Mouse (Mus musculus): Measurements from ENCODE around the gene Ube2n. TPM values are rescaled to one million over a fixed set of nuclear protein-coding genes. Genes with fewer than 3 reads are reported as not detected.
A peak's percentile ranks its signal among the peaks of the same experiment; 100 is the strongest.

Gene Ube2n
- polyA plus RNA-seq, 1 experiment: 26.4 TPM

DNA sequence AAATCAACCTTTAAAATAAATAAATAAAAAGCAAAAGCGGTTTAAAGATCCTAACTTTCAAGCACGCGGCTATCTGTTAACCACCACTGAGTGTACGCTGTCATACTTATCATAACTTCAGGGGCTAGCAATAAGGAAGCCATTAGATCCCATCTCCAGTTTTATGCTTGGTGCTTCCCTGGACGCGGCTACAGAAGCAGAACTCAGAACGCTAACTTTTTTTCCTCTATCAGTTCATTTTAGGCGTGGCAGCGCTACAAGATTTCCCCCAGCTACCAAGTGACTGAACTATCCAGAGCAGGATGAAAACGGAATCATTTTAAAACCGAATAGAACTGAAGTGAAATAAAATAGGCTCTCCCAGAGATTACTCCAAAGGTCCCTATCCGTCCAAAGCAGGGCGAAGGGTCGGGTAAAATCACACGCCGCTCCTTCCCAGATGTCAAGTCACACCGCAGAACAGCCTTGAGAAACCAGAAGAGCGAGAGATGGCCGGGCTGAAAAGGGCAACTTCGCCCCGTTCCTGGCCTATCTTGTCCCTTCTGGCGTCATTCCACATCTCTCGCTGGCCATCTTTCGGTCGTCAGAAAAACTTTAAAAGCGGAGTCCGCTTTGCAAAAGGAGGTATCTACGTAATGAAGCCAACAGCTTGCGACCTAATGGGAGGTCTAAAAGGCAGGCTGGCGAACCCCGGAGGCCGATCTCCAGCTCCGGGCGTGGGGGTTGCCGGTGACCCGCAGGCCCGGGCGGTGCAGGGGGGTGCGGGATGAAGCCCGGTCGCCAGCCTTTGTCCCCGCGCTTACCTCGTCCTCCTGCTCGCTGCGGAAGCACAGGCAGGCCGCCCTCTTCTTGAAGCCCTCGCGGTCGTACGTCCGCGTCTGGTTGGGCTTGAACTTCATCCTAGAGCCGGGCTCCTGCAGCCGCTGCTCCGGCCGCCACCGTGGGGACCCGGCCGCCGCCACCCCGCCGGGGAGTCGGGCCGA, 48.2 kb downstream of the Ube2n start:
- TF ChIP-seq CTCF (IDR thresholded peaks at IDR 0.05; ENCODE audit: extremely low read depth, insufficient read depth, insufficient read length, insufficient replicate concordance) (no peak), POLR2A (IDR thresholded peaks at IDR 0.05; ENCODE audit: low read depth, low read length) (no peak)
- DNase-seq (ENCODE audit: low read depth in 1 of 2, low spot score in 2 of 2): peak in 1 of 2 experiments; percentile 40
- H3K4me3 ChIP-seq (ENCODE audit: extremely low read depth, insufficient read depth, insufficient read length): peak overlapping the region; percentile 70
- WGBS: 1% methylated on average over 65 of the region's 65 CpGs
- peaks cover 12% of the 10 kb centered on the region; the same call in 1 of the 2 replicates for H3K4me1 ChIP-seq (ENCODE audit: control insufficient read depth, insufficient read depth, insufficient read length)
- peak overlapping the region; percentile 81 for H3K27ac ChIP-seq (ENCODE audit: insufficient read depth, low read length)
- H3K36me3 ChIP-seq (ENCODE audit: control insufficient read depth, insufficient read depth, low read length): no peaks in the 10 kb centered on the region
- H3K27me3 ChIP-seq (ENCODE audit: control insufficient read depth, insufficient read depth, low read length): no peaks in the 10 kb centered on the region

DNA sequence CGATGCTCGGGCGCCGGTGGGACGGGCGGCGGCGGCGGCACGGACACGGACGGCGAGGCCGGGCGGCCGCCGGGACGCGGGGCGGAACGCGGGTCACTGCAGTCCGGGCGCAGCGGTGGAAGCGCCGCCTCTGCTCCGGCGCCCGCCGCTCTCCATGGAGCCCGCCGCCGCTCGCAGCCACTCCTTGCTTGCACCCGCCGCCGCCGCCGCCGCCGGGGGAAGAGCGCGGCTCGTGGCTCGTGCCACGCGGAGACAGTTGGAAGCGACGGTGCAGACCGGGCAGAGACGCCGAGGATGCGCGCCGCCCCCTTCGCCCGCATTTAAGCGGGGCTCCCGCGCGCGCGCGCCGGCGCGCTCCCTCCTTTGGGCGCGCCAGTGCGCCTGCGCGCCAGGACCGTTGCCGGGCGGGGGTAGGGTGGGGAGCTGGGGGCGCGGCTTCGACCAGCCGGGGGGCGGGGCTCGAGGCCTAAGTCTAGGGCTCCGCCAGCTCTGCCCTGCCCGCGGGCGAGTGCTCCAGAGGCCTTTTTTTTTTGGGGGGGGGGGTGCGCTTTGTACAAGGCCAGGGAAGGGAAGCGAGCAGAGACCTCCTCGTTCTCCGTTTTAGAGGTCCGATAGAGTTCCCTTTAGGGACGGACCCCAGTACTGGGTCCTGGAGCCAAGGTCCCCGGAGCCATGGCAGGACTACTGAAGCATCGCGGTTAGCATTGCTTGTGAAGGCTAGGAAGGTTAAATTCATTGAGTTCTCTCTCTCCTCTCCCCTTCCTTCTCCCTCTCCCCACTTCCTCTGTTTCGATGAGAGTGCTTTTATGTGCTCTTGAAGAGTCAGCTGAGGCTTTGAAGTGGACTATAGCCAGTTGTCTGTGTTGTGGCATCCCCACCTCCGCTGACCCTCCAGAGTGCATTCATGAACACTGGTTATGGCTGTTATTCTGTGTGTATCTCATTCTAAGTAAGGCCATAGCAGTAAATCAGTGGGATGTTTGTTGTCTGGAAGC, 49.2 kb downstream of the Ube2n start, which contains the start of gene Nudt4:
Nudt4 (minus strand) TSS at position 296 of the 995 bp plus-strand sequence.
- peak; percentile 79 for DNase-seq (ENCODE audit: low read depth in 1 of 2, low spot score in 2 of 2)
- Histone ChIP-seq H3K36me3 (ENCODE audit: control insufficient read depth, insufficient read depth, low read length) (no peaks in the 10 kb centered on the region), H3K4me3 (ENCODE audit: extremely low read depth, insufficient read depth, insufficient read length) (peak within 1 kb of the TSS; percentile 70), H3K27ac (ENCODE audit: insufficient read depth, low read length) (peak within 1 kb of the TSS; percentile 81), H3K4me1 (ENCODE audit: control insufficient read depth, insufficient read depth, insufficient read length) (peaks cover 12% of the 10 kb centered on the region; the same call in 1 of the 2 replicates), H3K27me3 (ENCODE audit: control insufficient read depth, insufficient read depth, low read length) (no peaks in the 10 kb centered on the region)
- TF ChIP-seq CTCF (IDR thresholded peaks at IDR 0.05; ENCODE audit: extremely low read depth, insufficient read depth, insufficient read length, insufficient replicate concordance): no peak
- peak; percentile 18; the same call in 1 of the 2 replicates for TF ChIP-seq POLR2A (IDR thresholded peaks at IDR 0.05; ENCODE audit: low read depth, low read length)
- 1% methylated on average over 72 of the region's 97 CpGs for WGBS

DNA sequence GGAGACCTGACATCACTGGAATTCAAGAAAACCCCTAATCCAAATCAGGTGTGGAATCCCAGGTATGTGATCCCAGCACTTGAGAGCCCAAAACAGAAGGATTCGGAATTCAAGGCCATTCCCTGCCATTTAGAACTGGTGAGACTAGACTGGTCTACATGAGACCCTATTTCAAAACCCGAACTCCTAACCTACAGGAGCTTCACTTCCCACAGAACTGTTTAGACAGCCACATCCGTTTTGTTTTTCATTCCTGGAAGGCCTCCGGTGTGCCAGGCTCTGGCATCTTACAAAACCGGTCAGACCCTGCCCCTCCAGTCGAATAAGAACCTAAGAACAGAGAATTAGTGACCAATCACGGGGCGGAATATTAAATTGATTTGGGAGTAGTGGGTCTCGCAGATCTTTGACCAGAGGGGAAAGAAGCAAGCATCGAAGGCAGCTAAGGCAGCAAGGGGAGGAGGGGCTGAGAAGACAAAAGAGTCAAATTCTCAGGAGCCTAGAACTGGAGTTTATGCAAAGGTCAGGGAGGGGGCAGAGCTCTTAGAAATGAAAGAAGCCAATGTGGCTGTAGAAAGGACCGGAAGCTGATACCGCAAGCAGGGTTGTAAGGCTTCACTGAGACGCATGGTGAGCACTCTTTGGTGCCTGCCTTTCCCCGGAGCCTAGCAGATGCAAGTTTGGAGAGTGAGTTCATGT, 50.4 kb downstream of the Ube2n start:
- 29% methylated on average over 14 of the region's 14 CpGs for WGBS
- Histone ChIP-seq H3K27me3 (ENCODE audit: control insufficient read depth, insufficient read depth, low read length) (no peaks in the 10 kb centered on the region), H3K4me1 (ENCODE audit: control insufficient read depth, insufficient read depth, insufficient read length) (peaks cover 12% of the 10 kb centered on the region; the same call in 1 of the 2 replicates), H3K4me3 (ENCODE audit: extremely low read depth, insufficient read depth, insufficient read length) (no peak overlapping the region), H3K36me3 (ENCODE audit: control insufficient read depth, insufficient read depth, low read length) (no peaks in the 10 kb centered on the region), H3K27ac (ENCODE audit: insufficient read depth, low read length) (no peak overlapping the region)
- TF ChIP-seq CTCF (IDR thresholded peaks at IDR 0.05; ENCODE audit: extremely low read depth, insufficient read depth, insufficient read length, insufficient replicate concordance) (no peak), POLR2A (IDR thresholded peaks at IDR 0.05; ENCODE audit: low read depth, low read length) (no peak)
- peak in 1 of 2 experiments; percentile 33 for DNase-seq (ENCODE audit: low read depth in 1 of 2, low spot score in 2 of 2)

DNA sequence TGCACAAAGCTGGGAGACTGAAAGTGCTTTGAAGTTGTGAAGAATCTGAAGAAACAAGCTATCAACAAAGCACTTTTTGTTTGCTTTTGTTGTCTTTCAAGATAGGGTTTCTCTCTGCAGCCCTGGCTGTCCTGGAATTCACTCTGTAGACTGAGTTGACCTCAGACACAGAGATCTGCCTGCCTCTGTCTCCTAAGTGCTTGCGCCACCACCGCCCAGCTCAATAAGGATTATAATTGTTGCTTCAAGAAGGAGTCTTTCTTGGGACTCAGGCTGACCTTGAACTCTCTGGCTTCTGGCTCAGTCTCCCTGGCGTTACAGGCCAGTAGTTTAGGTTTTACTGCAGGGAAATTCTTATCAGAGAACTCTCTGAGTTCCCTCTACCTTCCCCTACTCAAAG, 51.8 kb downstream of the Ube2n start:
- no peaks in the 10 kb centered on the region for H3K36me3 ChIP-seq (ENCODE audit: control insufficient read depth, insufficient read depth, low read length)
- no peaks in the 10 kb centered on the region for H3K27me3 ChIP-seq (ENCODE audit: control insufficient read depth, insufficient read depth, low read length)
- DNase-seq (ENCODE audit: low read depth in 1 of 2, low spot score in 2 of 2): no peak
- H3K27ac ChIP-seq (ENCODE audit: insufficient read depth, low read length): no peak overlapping the region
- WGBS: 91% methylated on average over 3 of the region's 3 CpGs
- H3K4me1 ChIP-seq (ENCODE audit: control insufficient read depth, insufficient read depth, insufficient read length): peaks cover 12% of the 10 kb centered on the region; the same call in 1 of the 2 replicates
- H3K4me3 ChIP-seq (ENCODE audit: extremely low read depth, insufficient read depth, insufficient read length): no peak overlapping the region
- TF ChIP-seq POLR2A (IDR thresholded peaks at IDR 0.05; ENCODE audit: low read depth, low read length): no peak
- TF ChIP-seq CTCF (IDR thresholded peaks at IDR 0.05; ENCODE audit: extremely low read depth, insufficient read depth, insufficient read length, insufficient replicate concordance): no peak

DNA sequence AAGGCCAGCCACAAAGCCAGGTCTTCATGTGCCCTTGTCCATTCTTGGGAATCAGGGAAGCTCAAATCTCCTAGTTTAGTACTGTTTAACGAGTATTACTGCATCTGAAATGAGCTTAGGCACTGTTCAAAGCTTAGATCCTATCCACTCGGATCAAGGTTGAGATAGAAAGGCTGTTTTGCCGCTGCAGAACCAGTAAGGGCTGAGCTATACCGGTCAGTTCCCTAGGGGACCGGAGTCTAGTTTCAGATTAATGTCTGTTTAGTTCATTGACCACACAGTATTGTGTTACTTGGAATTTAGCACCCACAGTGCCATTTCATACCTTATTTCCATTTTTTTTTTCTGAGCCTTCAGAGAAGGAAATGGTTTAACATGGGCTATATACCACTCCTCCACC, 52.6 kb downstream of the Ube2n start:
- TF ChIP-seq POLR2A (IDR thresholded peaks at IDR 0.05; ENCODE audit: low read depth, low read length): no peak
- TF ChIP-seq CTCF (IDR thresholded peaks at IDR 0.05; ENCODE audit: extremely low read depth, insufficient read depth, insufficient read length, insufficient replicate concordance): no peak
- DNase-seq (ENCODE audit: low read depth in 1 of 2, low spot score in 2 of 2): no peak
- Histone ChIP-seq H3K36me3 (ENCODE audit: control insufficient read depth, insufficient read depth, low read length) (no peaks in the 10 kb centered on the region), H3K4me1 (ENCODE audit: control insufficient read depth, insufficient read depth, insufficient read length) (peaks cover 10% of the 10 kb centered on the region; the same call in 1 of the 2 replicates), H3K27ac (ENCODE audit: insufficient read depth, low read length) (no peak overlapping the region), H3K27me3 (ENCODE audit: control insufficient read depth, insufficient read depth, low read length) (no peaks in the 10 kb centered on the region), H3K4me3 (ENCODE audit: extremely low read depth, insufficient read depth, insufficient read length) (no peak overlapping the region)
- WGBS: 93% methylated on average over 5 of the region's 5 CpGs

DNA sequence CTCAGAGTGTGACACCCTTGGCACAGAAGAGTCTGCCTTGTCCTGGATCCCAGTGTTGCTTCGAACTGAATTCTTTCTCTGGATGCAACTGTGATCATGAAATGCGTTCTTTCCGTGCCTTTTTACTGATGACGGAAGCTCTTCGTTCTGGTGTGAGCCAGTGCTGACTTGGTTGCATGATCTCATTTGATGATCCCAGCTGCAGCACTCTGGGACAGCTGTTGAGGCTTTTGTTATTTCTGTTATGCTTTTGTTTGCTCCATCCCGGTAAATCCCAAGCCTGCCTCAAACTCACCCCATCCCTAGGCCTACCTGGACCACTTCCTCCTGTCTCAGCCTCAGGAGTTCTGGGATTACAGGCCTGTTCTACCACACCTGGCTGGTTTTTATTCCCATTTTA, 53.1 kb downstream of the Ube2n start:
- TF ChIP-seq POLR2A (IDR thresholded peaks at IDR 0.05; ENCODE audit: low read depth, low read length) (no peak), CTCF (IDR thresholded peaks at IDR 0.05; ENCODE audit: extremely low read depth, insufficient read depth, insufficient read length, insufficient replicate concordance) (no peak)
- 96% methylated on average over 6 of the region's 6 CpGs for WGBS
- no peaks in the 10 kb centered on the region for H3K27me3 ChIP-seq (ENCODE audit: control insufficient read depth, insufficient read depth, low read length)
- no peak overlapping the region for H3K4me3 ChIP-seq (ENCODE audit: extremely low read depth, insufficient read depth, insufficient read length)
- DNase-seq (ENCODE audit: low read depth in 1 of 2, low spot score in 2 of 2): no peak
- H3K36me3 ChIP-seq (ENCODE audit: control insufficient read depth, insufficient read depth, low read length): no peaks in the 10 kb centered on the region
- peaks cover 9% of the 10 kb centered on the region; the same call in 1 of the 2 replicates for H3K4me1 ChIP-seq (ENCODE audit: control insufficient read depth, insufficient read depth, insufficient read length)
- H3K27ac ChIP-seq (ENCODE audit: insufficient read depth, low read length): no peak overlapping the region
